12 mouse cellular contexts compared by ENCODE assay signal in genomic region chr14:121317312-121317671, GRCm38 (mm10).
DNase-seq lines count a peak whose midpoint lies in the region; ATAC-seq lines count a peak whose summit lies in the region.
"Had no signal": no experiment of that assay in that cellular context is flagged by ENCODE, and none has a peak within 500 bp of the region (broad histone marks: within the 10 kb centered on the region; RNA-seq: fewer than 3 reads in every experiment).

No protein-coding gene starts in this region.

- H3K9ac ChIP-seq in heart, embryonic 12.5 days, result peak overlapping the region; percentile 22; the same call in 1 of the 2 replicates
- no peak overlapping the region for H3K9ac ChIP-seq in lung, embryonic 15.5 days
- H3K9ac ChIP-seq in hindbrain, embryonic 12.5 days, result no peak overlapping the region
- no peak overlapping the region for H3K9ac ChIP-seq in stomach, embryonic 14.5 days (replicated peaks; ENCODE audit: low read depth, low read length)

- peak overlapping the region; percentile 69 for H3K27ac ChIP-seq in heart, embryonic 12.5 days (ENCODE audit: poor library complexity, severe bottlenecking)
- no peak overlapping the region for H3K27ac ChIP-seq in lung, embryonic 15.5 days
- H3K27ac ChIP-seq in hindbrain, embryonic 12.5 days, result no peak overlapping the region
- H3K27ac ChIP-seq in stomach, embryonic 14.5 days (ENCODE audit: low read length), result no peak overlapping the region

- ATAC-seq in heart, embryonic 12.5 days (ENCODE audit: insufficient number of reproducible peaks, low FRiP score), result peak; percentile 20; the same call in 1 of the 2 replicates
- ATAC-seq in lung, embryonic 15.5 days (ENCODE audit: borderline replicate concordance, extremely low read depth, low FRiP score, low TSS enrichment), result peak; percentile 25; the same call in 1 of the 2 replicates
- peak; percentile 35; the same call in 1 of the 2 replicates for ATAC-seq in hindbrain, embryonic 12.5 days (ENCODE audit: low FRiP score)
- 0 out of 2 replicates have a peak, but pooled peaks have one; percentile 16 for ATAC-seq in stomach, embryonic 14.5 days (ENCODE audit: insufficient number of reproducible peaks, insufficient read depth, low FRiP score, low read depth)
- ATAC-seq: CD4-positive, CD25-positive, alpha-beta regulatory T cell, adult 4 months had no signal

- H3K36me3 ChIP-seq in heart, embryonic 12.5 days, result 0 out of 2 replicates have a peak, but pooled peaks cover 4% of the 10 kb centered on the region
- no peaks in the 10 kb centered on the region for H3K36me3 ChIP-seq in lung, embryonic 15.5 days
- no peaks in the 10 kb centered on the region for H3K36me3 ChIP-seq in hindbrain, embryonic 12.5 days
- H3K36me3 ChIP-seq in stomach, embryonic 14.5 days (ENCODE audit: control insufficient read depth, insufficient read depth, low read length), result no peaks in the 10 kb centered on the region

- no peaks in the 10 kb centered on the region for H3K27me3 ChIP-seq in heart, embryonic 12.5 days (replicated peaks)
- H3K27me3 ChIP-seq in lung, embryonic 15.5 days, result no peaks in the 10 kb centered on the region
- no peaks in the 10 kb centered on the region for H3K27me3 ChIP-seq in hindbrain, embryonic 12.5 days
- H3K27me3 ChIP-seq in stomach, embryonic 14.5 days (ENCODE audit: control insufficient read depth, insufficient read depth, low read length), result no peaks in the 10 kb centered on the region

- peaks cover 69% of the 10 kb centered on the region for H3K4me1 ChIP-seq in heart, embryonic 12.5 days (replicated peaks)
- H3K4me1 ChIP-seq in lung, embryonic 15.5 days, result peaks cover 35% of the 10 kb centered on the region
- H3K4me1 ChIP-seq in hindbrain, embryonic 12.5 days, result peaks cover 25% of the 10 kb centered on the region
- peaks cover 20% of the 10 kb centered on the region; the same call in 1 of the 2 replicates for H3K4me1 ChIP-seq in stomach, embryonic 14.5 days (ENCODE audit: control insufficient read depth, insufficient read depth, low read length)

- no peak for DNase-seq in heart, postnatal 36 days
- no peak for DNase-seq in lung, postnatal 36 days
- no peak for DNase-seq in MN1 (ENCODE audit: low spot score)
- DNase-seq: cerebellum, adult 18-20 months; gastrocnemius, postnatal 36 days; lung, postnatal 14 days; right cerebral cortex, postnatal 14 days had no signal

- 87% methylated on average over 3 of the region's 3 CpGs for WGBS in heart, embryonic 12.5 days
- 93% methylated on average over 3 of the region's 3 CpGs for WGBS in lung, embryonic 15.5 days
- WGBS in hindbrain, embryonic 12.5 days, result 91% methylated on average over 3 of the region's 3 CpGs
- WGBS in stomach, embryonic 14.5 days, result 87% methylated on average over 3 of the region's 3 CpGs

- no peak overlapping the region for H3K4me3 ChIP-seq in heart, embryonic 12.5 days
- no peak overlapping the region for H3K4me3 ChIP-seq in lung, embryonic 15.5 days
- no peak overlapping the region for H3K4me3 ChIP-seq in hindbrain, embryonic 12.5 days
- no peak overlapping the region for H3K4me3 ChIP-seq in stomach, embryonic 14.5 days (ENCODE audit: low read depth, low read length)

- intact Hi-C loops in heart, postnatal 36 days (cut with DNase I), result no loop called here

- H3K9me3 ChIP-seq in heart, embryonic 12.5 days (replicated peaks), result no peaks in the 10 kb centered on the region
- no peaks in the 10 kb centered on the region for H3K9me3 ChIP-seq in lung, embryonic 15.5 days
- H3K9me3 ChIP-seq in hindbrain, embryonic 12.5 days (replicated peaks), result no peaks in the 10 kb centered on the region
- no peaks in the 10 kb centered on the region for H3K9me3 ChIP-seq in stomach, embryonic 14.5 days (ENCODE audit: control insufficient read depth, low read depth, low read length)

- H3K4me2 ChIP-seq in heart, embryonic 12.5 days, result peak overlapping the region; percentile 6
- no peak overlapping the region for H3K4me2 ChIP-seq in lung, embryonic 15.5 days
- H3K4me2 ChIP-seq in hindbrain, embryonic 12.5 days (replicated peaks), result no peak overlapping the region
- no peak overlapping the region for H3K4me2 ChIP-seq in stomach, embryonic 14.5 days (replicated peaks; ENCODE audit: low read depth, low read length)
